Mouse (Mus musculus) adrenal gland, postnatal 4 days (tissue): ENCODE data around the gene Tmem229b. TPM values are rescaled to one million over a fixed set of nuclear protein-coding genes. Genes with fewer than 3 reads are reported as not detected.

ENCODE experiments used
- total RNA-seq, 2 experiments: library from RNA; stranded (reverse); gene quantifications; 2 replicates each; pipeline ENCODE4 v1.2.3; 2021

The Tmem229b gene
- total RNA-seq, 2 experiments from 2014 or later = 18.3 to 19.8 TPM

Other genes starting within 250 kb of the Tmem229b start
- gene Atp6v1d, start 146.0 kb downstream of the Tmem229b start, total RNA-seq = 10 to 100 TPM; 48.4 to 57.7 TPM
- gene Eif2s1, start 145.8 kb downstream of the Tmem229b start, total RNA-seq = 10 to 100 TPM; 71.2 to 78.5 TPM
- 1 to 10 TPM; 1.5 to 2.9 TPM for gene Plek2, start 100.7 kb downstream of the Tmem229b start, total RNA-seq
- gene Plekhh1, start 21.5 kb upstream of the Tmem229b start, total RNA-seq = 1 to 10 TPM; 2.7 to 6.7 TPM
- gene Pigh, start 82.0 kb upstream of the Tmem229b start, total RNA-seq = 10 to 100 TPM; 10.7 to 12.5 TPM
- 1 to 10 TPM in 1 of 2 experiments, under 1 TPM in 1; 0.65 to 1.1 TPM for gene Arg2, start 123.2 kb upstream of the Tmem229b start, total RNA-seq
- gene Vti1b, start 165.0 kb upstream of the Tmem229b start, total RNA-seq = 10 to 100 TPM; 62.2 to 67.2 TPM
- 10 to 100 TPM; 19.5 to 20.8 TPM for gene Rdh11, start 184.7 kb upstream of the Tmem229b start, total RNA-seq
- gene Rdh12, start 201.3 kb upstream of the Tmem229b start, total RNA-seq = 1 to 10 TPM in 1 of 2 experiments, under 1 TPM in 1; 0.87 to 1.1 TPM